8 mouse cellular contexts compared by ENCODE assay signal in genomic region chr13:24832131-24832810, GRCm38 (mm10). TPM values are rescaled to one million over a fixed set of nuclear protein-coding genes. Genes with fewer than 3 reads are reported as not detected.
DNase-seq lines count a peak whose midpoint lies in the region; ATAC-seq and TF ChIP-seq lines count a peak whose summit lies in the region.

No protein-coding gene starts in this region.

- H3K9ac ChIP-seq in heart, embryonic 12.5 days: peak overlapping the region; percentile 93
- H3K9ac ChIP-seq in ES-E14 (ENCODE audit: insufficient read depth, low read depth, low read length, poor library complexity, severe bottlenecking): peak overlapping the region; percentile 98
- peak overlapping the region; percentile 96 for H3K9ac ChIP-seq in forebrain, embryonic 14.5 days (ENCODE audit: low read length)
- peak overlapping the region; percentile 98 for H3K9ac ChIP-seq in liver, embryonic 16.5 days (ENCODE audit: low read depth, low read length)

- in situ Hi-C loops in ES-E14 (cut with MboI; ENCODE audit: low sequenced_read_pairs in 2 of 2, unreplicated experiment in 2 of 2): no loop called here

- 3% methylated on average over 21 of the region's 21 CpGs for WGBS in heart, embryonic 12.5 days
- 3% methylated on average over 21 of the region's 21 CpGs for WGBS in forebrain, embryonic 14.5 days
- WGBS in liver, embryonic 16.5 days (ENCODE audit: insufficient replicate concordance): 1% methylated on average over 21 of the region's 21 CpGs

- no peaks in the 10 kb centered on the region for H3K27me3 ChIP-seq in heart, embryonic 12.5 days (replicated peaks)
- no peaks in the 10 kb centered on the region for H3K27me3 ChIP-seq in forebrain, embryonic 14.5 days (replicated peaks; ENCODE audit: control insufficient read depth, insufficient read depth, low read length)
- no peaks in the 10 kb centered on the region for H3K27me3 ChIP-seq in liver, embryonic 16.5 days (ENCODE audit: control insufficient read depth, insufficient read depth, low read depth, low read length)

- intact Hi-C loops in heart, postnatal 25 days (cut with DNase I): no loop called here

- peak overlapping the region; percentile 89 for H3K4me2 ChIP-seq in heart, embryonic 12.5 days
- peak overlapping the region; percentile 80 for H3K4me2 ChIP-seq in forebrain, embryonic 14.5 days (ENCODE audit: low read length)
- H3K4me2 ChIP-seq in liver, embryonic 16.5 days (ENCODE audit: low read depth, low read length): peak overlapping the region; percentile 68

- peaks cover 7% of the 10 kb centered on the region for H3K36me3 ChIP-seq in heart, embryonic 12.5 days
- H3K36me3 ChIP-seq in ES-E14 (ENCODE audit: control insufficient read depth, insufficient read depth, low read length, poor library complexity, severe bottlenecking): peaks cover 2% of the 10 kb centered on the region
- H3K36me3 ChIP-seq in forebrain, embryonic 14.5 days (ENCODE audit: control insufficient read depth, insufficient read depth, low read length): 0 out of 2 replicates have a peak, but pooled peaks cover under 1% of the 10 kb centered on the region
- H3K36me3 ChIP-seq in liver, embryonic 16.5 days (ENCODE audit: control insufficient read depth, insufficient read depth): peaks cover 6% of the 10 kb centered on the region; the same call in 1 of the 2 replicates

- no peak for DNase-seq in heart, postnatal 25 days (ENCODE audit: low spot score)
- no peak for DNase-seq in ES-E14 (ENCODE audit: low read depth, low spot score)
- peak; percentile 53 for DNase-seq in forebrain, embryonic 14.5 days (ENCODE audit: low spot score)
- DNase-seq in layer of hippocampus, adult 8-10 months (ENCODE audit: low spot score in 2 of 2): no peak
- DNase-seq in right cerebral cortex, postnatal 14 days: no peak

- no peaks in the 10 kb centered on the region for H3K9me3 ChIP-seq in heart, embryonic 12.5 days (replicated peaks)
- no peaks in the 10 kb centered on the region for H3K9me3 ChIP-seq in ES-E14 (ENCODE audit: control insufficient read depth, insufficient read depth, low read depth, low read length)
- no peaks in the 10 kb centered on the region for H3K9me3 ChIP-seq in forebrain, embryonic 14.5 days (replicated peaks; ENCODE audit: control insufficient read depth, low read length)
- no peaks in the 10 kb centered on the region for H3K9me3 ChIP-seq in liver, embryonic 16.5 days (replicated peaks; ENCODE audit: control insufficient read depth, low read length)

- H3K4me3 ChIP-seq in heart, embryonic 12.5 days: peak overlapping the region; percentile 87
- H3K4me3 ChIP-seq in ES-E14 (ENCODE audit: insufficient read depth in 1 of 2, low read depth in 1 of 2, low read length in 2 of 2, poor library complexity in 1 of 2, severe bottlenecking in 1 of 2): peak overlapping the region; percentile 74 to 87
- peak overlapping the region; percentile 84 for H3K4me3 ChIP-seq in forebrain, embryonic 14.5 days (ENCODE audit: low read depth, low read length)
- peak overlapping the region; percentile 79 for H3K4me3 ChIP-seq in liver, embryonic 16.5 days (ENCODE audit: low read depth, low read length)

- H3K27ac ChIP-seq in heart, embryonic 12.5 days (ENCODE audit: poor library complexity, severe bottlenecking): peak overlapping the region; percentile 93
- H3K27ac ChIP-seq in ES-E14 (ENCODE audit: insufficient read depth, low read depth, low read length, poor library complexity, severe bottlenecking): peak overlapping the region; percentile 39
- H3K27ac ChIP-seq in forebrain, embryonic 14.5 days (ENCODE audit: low read depth, low read length): peak overlapping the region; percentile 94
- H3K27ac ChIP-seq in liver, embryonic 16.5 days (ENCODE audit: low read length): peak overlapping the region; percentile 97

- H3K4me1 ChIP-seq in heart, embryonic 12.5 days (replicated peaks): peaks cover 21% of the 10 kb centered on the region
- peaks cover 2 to 5% of the 10 kb centered on the region in 2 experiments; a peak in 3 of 4 replicates for H3K4me1 ChIP-seq in ES-E14 (ENCODE audit: control insufficient read depth in 2 of 2, insufficient read depth in 2 of 2, low read length in 2 of 2, poor library complexity in 1 of 2)
- peaks cover 16% of the 10 kb centered on the region for H3K4me1 ChIP-seq in forebrain, embryonic 14.5 days (ENCODE audit: control insufficient read depth, insufficient read depth, low read length)
- H3K4me1 ChIP-seq in liver, embryonic 16.5 days (ENCODE audit: control insufficient read depth, low read depth, low read length): peaks cover 11% of the 10 kb centered on the region

- ATAC-seq in heart, embryonic 12.5 days (ENCODE audit: insufficient number of reproducible peaks, low FRiP score): no peak
- no peak; the same call in 1 of the 2 replicates for ATAC-seq in forebrain, embryonic 14.5 days
- ATAC-seq in liver, embryonic 16.5 days (ENCODE audit: low read depth): 0 out of 2 replicates have a peak, but pooled peaks have one; percentile 0
- ATAC-seq in CD4-positive, CD25-positive, alpha-beta regulatory T cell, adult 4 months: no peak

TF ChIP-seq in ES-E14, 5 proteins besides CTCF, POLR2A, EP300 and RAD21:
- no peak for TF ChIP-seq ZC3H11A (IDR thresholded peaks at IDR 0.05; ENCODE audit: borderline replicate concordance, low read depth, low read length)
- TF ChIP-seq CHD2 (IDR thresholded peaks at IDR 0.05; ENCODE audit: low read depth, low read length): no peak
- no peak for TF ChIP-seq MAFK (IDR thresholded peaks at IDR 0.05; ENCODE audit: insufficient read depth, low read depth, low read length)
- no peak for TF ChIP-seq HCFC1 (IDR thresholded peaks at IDR 0.05; ENCODE audit: borderline replicate concordance, insufficient read depth, low read length)
- no peak for TF ChIP-seq ZNF384 (IDR thresholded peaks at IDR 0.05; ENCODE audit: low read depth, low read length)

RNA-seq across cellular contexts. Expression of gene Tdp2, which starts 0.8 kb away (rescaled TPM):
- 38.5 and 38.9 TPM in 2 replicates for polyA plus RNA-seq in heart, embryonic 12.5 days (2016; fragmentation: Nextera tagmentation; extraction: Ambion mirVana)
- total RNA-seq in heart, postnatal 25 days (2021): 10 to 100 TPM; 12.9 to 15.5 TPM
- total RNA-seq in ES-E14 (2012; rRNA removed): 45.7 and 52.7 TPM in 2 replicates
- 44.9 and 45.1 TPM in 2 replicates for polyA plus RNA-seq in forebrain, embryonic 14.5 days (2014; fragmentation: Nextera tagmentation; extraction: Ambion mirVana)
- polyA plus RNA-seq in liver, embryonic 16.5 days (2015; fragmentation: Nextera tagmentation; extraction: Ambion mirVana): 19.6 and 22.3 TPM in 2 replicates
- 10 to 100 TPM; 17.6 to 19.8 TPM for polyA plus RNA-seq in CD4-positive, CD25-positive, alpha-beta regulatory T cell, adult 4 months (2017; shearing (Covaris generic))
- total RNA-seq in layer of hippocampus, adult 8-10 months (2022): 10 to 100 TPM; 24.3 to 29.5 (median 25.4) TPM

RNA-seq across cellular contexts. Expression of gene Acot13, which starts 0.9 kb away (rescaled TPM):
- polyA plus RNA-seq in heart, embryonic 12.5 days (2016; fragmentation: Nextera tagmentation; extraction: Ambion mirVana): 187 and 195 TPM in 2 replicates
- total RNA-seq in heart, postnatal 25 days (2021): 100 to 1,000 TPM; 422 to 431 TPM
- 13.8 and 18.3 TPM in 2 replicates for total RNA-seq in ES-E14 (2012; rRNA removed)
- 66.1 and 73.3 TPM in 2 replicates for polyA plus RNA-seq in forebrain, embryonic 14.5 days (2014; fragmentation: Nextera tagmentation; extraction: Ambion mirVana)
- polyA plus RNA-seq in liver, embryonic 16.5 days (2015; fragmentation: Nextera tagmentation; extraction: Ambion mirVana): 56.0 and 56.9 TPM in 2 replicates
- 10 to 100 TPM; 59.1 to 69.9 TPM for polyA plus RNA-seq in CD4-positive, CD25-positive, alpha-beta regulatory T cell, adult 4 months (2017; shearing (Covaris generic))
- total RNA-seq in layer of hippocampus, adult 8-10 months (2022): 100 to 1,000 TPM in 2 of 4 experiments, 10 to 100 TPM in 2; 95.6 to 108 (median 98.4) TPM

RNA-seq across cellular contexts. Expression of gene D130043K22Rik, which starts 12.7 kb away (rescaled TPM):
- 0.28 TPM in 1 of 2 replicates, not detected in the other for polyA plus RNA-seq in heart, embryonic 12.5 days (2016; fragmentation: Nextera tagmentation; extraction: Ambion mirVana)
- not detected for total RNA-seq in heart, postnatal 25 days (2021)
- total RNA-seq in ES-E14 (2012; rRNA removed): 0.31 and 0.79 TPM in 2 replicates
- polyA plus RNA-seq in forebrain, embryonic 14.5 days (2014; fragmentation: Nextera tagmentation; extraction: Ambion mirVana): 1.4 and 2.6 TPM in 2 replicates
- 0.12 and 0.27 TPM in 2 replicates for polyA plus RNA-seq in liver, embryonic 16.5 days (2015; fragmentation: Nextera tagmentation; extraction: Ambion mirVana)
- polyA plus RNA-seq in CD4-positive, CD25-positive, alpha-beta regulatory T cell, adult 4 months (2017; shearing (Covaris generic)): 1 to 10 TPM in 1 of 2 experiments, under 1 TPM in 1; 0.19 to 1.7 TPM
- total RNA-seq in layer of hippocampus, adult 8-10 months (2022): 10 to 100 TPM; 21.6 to 29.6 (median 26.5) TPM

RNA-seq across cellular contexts. Expression of gene BC005537, which starts 30.8 kb away (rescaled TPM):
- 9.4 and 12.6 TPM in 2 replicates for polyA plus RNA-seq in heart, embryonic 12.5 days (2016; fragmentation: Nextera tagmentation; extraction: Ambion mirVana)
- 100 to 1,000 TPM; 120 to 132 TPM for total RNA-seq in heart, postnatal 25 days (2021)
- total RNA-seq in ES-E14 (2012; rRNA removed): 30.2 and 37.9 TPM in 2 replicates
- polyA plus RNA-seq in forebrain, embryonic 14.5 days (2014; fragmentation: Nextera tagmentation; extraction: Ambion mirVana): 50.3 and 57.9 TPM in 2 replicates
- 7.6 and 8.9 TPM in 2 replicates for polyA plus RNA-seq in liver, embryonic 16.5 days (2015; fragmentation: Nextera tagmentation; extraction: Ambion mirVana)
- 10 to 100 TPM; 24.0 to 51.6 TPM for polyA plus RNA-seq in CD4-positive, CD25-positive, alpha-beta regulatory T cell, adult 4 months (2017; shearing (Covaris generic))
- 100 to 1,000 TPM; 137 to 156 (median 148) TPM for total RNA-seq in layer of hippocampus, adult 8-10 months (2022)

Comparison
In these comparisons a context has a peak if more than half of its experiments do, and no peak if none do; other contexts are left out.
1. H3K27ac ChIP-seq: peak in every context shown above with its lines; median percentile 97 in liver, embryonic 16.5 days; 94 in forebrain, embryonic 14.5 days; 93 in heart, embryonic 12.5 days; 39 in ES-E14.